Mouse (Mus musculus) erythroblast, embryonic 14.5 days (primary cell): ENCODE results near the gene Sdk2.

Experiments used
- GATA1 ChIP-seq: IDR thresholded peaks from 2 replicates; pipeline ENCODE4 v1.6.1; 2012; ENCODE audit warnings: low read length, inconsistent platforms, mixed read lengths
- TAL1 ChIP-seq: IDR thresholded peaks from 3 replicates; pipeline ENCODE4 v1.6.1; 2012; ENCODE audit warnings: low read length, inconsistent platforms, mixed read lengths

DNA sequence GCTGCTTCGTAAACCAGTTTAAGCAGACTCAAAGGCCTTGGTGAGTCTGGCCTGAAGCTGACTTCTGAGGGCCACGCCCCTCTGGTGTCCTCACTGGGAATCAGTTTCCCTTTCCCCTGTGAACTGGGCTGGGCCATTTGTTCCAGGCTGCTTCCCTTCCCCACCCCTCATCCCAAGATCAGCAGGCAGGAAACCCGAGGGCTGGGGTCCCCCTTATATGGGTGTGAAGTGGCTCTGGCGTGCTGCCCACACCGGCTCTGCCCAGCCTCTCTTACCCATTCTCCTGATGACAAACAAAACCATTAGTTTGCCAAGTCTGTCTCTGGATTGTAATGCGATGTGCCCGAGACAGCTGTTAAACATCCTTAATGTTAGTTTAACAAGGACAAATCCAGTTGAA is 180.5 kb downstream of the Sdk2 start:
- TF ChIP-seq GATA1 (no peak), TAL1 (no peak)
